Mouse (Mus musculus) central nervous system, embryonic 18 days (tissue): Measurements from ENCODE around the gene Hmgn5. TPM values are rescaled to one million over a fixed set of nuclear protein-coding genes. Genes with fewer than 3 reads are reported as not detected.

ENCODE experiments used
- polyA plus RNA-seq: library from polyadenylated mRNA; depleted of rRNA; stranded (reverse); fragments of >200 nt; gene quantifications from 2 replicates; pipeline ENCODE4 v1.2.3, GENCODE M21; 2012; rRNA removed

Gene Hmgn5
- 6.9 and 9.5 TPM in 2 replicates for polyA plus RNA-seq

DNA sequence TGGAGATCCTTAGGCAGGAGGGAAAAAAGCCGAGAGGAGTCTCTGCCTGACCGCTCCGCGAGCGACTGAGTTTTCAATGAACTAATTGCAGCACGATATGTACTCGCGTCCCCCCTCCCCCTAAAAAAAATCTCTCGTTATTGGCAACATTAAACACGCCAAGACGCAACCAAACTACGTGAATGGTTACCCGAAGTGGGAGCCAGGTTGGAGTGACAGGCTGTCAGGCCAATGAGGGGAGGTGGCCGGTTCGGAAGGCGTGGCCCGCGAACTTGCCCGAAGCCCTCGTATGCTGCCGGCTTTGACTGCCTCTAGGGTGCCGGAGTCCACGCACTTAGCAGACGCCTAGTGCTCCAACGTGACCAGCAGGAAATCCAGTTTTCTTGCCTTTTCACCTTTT is at the start of gene Hmgn5:
Gene Hmgn5, minus strand, starts transcription at position 122 of the 400 bp plus-strand sequence.

Other genes starting within 250 kb of the Hmgn5 start
- 4.0 and 4.4 TPM in 2 replicates for gene Brwd3, start 179.0 kb downstream of the Hmgn5 start, polyA plus RNA-seq
- gene Sh3bgrl, start 82.0 kb upstream of the Hmgn5 start, polyA plus RNA-seq = 103 and 105 TPM in 2 replicates
- 0.05 and 0.13 TPM in 2 replicates for gene Gm6377, start 183.4 kb upstream of the Hmgn5 start, polyA plus RNA-seq